Mouse (Mus musculus): ENCODE data around the gene A630023A22Rik.

Gene A630023A22Rik

GRCm38 (mm10) chr14:34086806-34087205 is 15.7 kb downstream of the A630023A22Rik start:
- no peak for DNase-seq (ENCODE audit: low read depth, low spot score)

DNA sequence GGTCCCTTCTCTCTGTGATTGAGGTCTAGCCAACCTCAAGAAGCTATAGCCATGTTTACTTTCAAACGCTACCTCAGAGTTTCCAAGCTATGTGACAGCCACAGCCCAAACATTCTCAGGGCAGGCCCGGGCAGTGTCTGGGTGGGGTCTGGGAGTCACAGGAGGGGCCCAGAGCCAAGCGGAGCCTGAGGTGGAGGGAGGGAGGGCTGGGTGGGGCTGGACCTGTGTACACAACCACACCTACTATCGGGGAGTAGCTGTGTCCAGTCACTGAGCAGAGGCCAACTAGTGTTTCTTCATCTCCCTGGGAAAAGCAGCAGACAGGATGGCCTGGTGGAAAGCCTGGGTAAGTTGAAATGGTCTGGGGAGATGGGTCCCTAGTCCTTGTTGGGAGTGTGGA is 16.8 kb downstream of the A630023A22Rik start, which contains the start of gene Anxa8:
Gene Anxa8, plus strand, starts transcription at position 251 of the 400 bp plus-strand sequence.
- DNase-seq (ENCODE audit: low read depth, low spot score), result no peak

DNA sequence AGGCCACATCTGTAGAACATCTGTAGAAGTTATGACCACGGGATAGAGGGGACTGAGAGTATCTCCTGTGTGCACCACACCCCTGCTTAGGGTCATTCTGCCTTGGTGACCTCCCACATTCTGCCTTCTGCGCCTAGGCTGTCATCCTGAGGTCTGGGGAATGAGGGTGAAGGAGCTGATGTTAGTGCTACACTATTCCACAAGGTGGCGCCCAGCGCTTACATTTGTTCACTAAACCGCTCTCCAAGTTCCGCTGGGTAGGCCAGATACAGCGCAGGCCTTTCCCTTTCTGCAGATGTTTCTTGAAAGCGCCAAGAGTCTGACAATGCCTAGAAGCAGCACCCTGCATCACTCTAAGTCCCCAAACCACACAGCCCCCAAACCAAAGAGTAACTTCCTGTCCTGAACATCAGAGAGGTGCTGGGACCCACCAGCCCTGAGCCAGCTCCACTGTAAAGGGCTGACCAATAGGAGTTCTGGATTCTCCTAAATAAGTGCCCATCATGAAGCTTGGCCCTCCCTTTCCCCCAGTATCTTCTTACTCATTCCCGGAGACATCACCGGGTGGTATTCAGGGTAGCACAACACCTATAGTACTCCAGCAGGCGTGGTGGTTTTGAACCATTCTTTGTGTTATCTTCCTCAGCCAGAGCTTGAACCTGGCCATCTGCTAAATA is 22.1 kb downstream of the A630023A22Rik start:
- peak; percentile 88 for DNase-seq (ENCODE audit: low read depth, low spot score)

- DNase-seq (ENCODE audit: low read depth, low spot score), result no peak
These were observed 24.3 kb downstream of the A630023A22Rik start for GRCm38 (mm10) chr14:34078293-34078692.

GRCm38 (mm10) chr14:34077222-34077621 is 25.3 kb downstream of the A630023A22Rik start:
- peak; percentile 3 for DNase-seq (ENCODE audit: low read depth, low spot score)

- no peak for DNase-seq (ENCODE audit: low read depth, low spot score)
These were observed 27.2 kb downstream of the A630023A22Rik start for GRCm38 (mm10) chr14:34075346-34075745.

- peak; percentile 2 for DNase-seq (ENCODE audit: low read depth, low spot score)
These were observed 30.9 kb downstream of the A630023A22Rik start for GRCm38 (mm10) chr14:34071665-34072064.

GRCm38 (mm10) chr14:34052516-34052915 is 50.0 kb downstream of the A630023A22Rik start, which contains the start of gene Antxrl:
TSS of gene Antxrl (plus strand) at chr14:34052707.
- no peak for DNase-seq (ENCODE audit: low read depth, low spot score)

- no peak for DNase-seq (ENCODE audit: low read depth, low spot score)
These were observed 52.3 kb downstream of the A630023A22Rik start for GRCm38 (mm10) chr14:34050101-34050779.

- no peak for DNase-seq (ENCODE audit: low read depth, low spot score)
These were observed 59.2 kb downstream of the A630023A22Rik start for GRCm38 (mm10) chr14:34043341-34043740.

GRCm38 (mm10) chr14:34041241-34041640 is 61.3 kb downstream of the A630023A22Rik start:
- DNase-seq (ENCODE audit: low read depth, low spot score), result no peak

DNA sequence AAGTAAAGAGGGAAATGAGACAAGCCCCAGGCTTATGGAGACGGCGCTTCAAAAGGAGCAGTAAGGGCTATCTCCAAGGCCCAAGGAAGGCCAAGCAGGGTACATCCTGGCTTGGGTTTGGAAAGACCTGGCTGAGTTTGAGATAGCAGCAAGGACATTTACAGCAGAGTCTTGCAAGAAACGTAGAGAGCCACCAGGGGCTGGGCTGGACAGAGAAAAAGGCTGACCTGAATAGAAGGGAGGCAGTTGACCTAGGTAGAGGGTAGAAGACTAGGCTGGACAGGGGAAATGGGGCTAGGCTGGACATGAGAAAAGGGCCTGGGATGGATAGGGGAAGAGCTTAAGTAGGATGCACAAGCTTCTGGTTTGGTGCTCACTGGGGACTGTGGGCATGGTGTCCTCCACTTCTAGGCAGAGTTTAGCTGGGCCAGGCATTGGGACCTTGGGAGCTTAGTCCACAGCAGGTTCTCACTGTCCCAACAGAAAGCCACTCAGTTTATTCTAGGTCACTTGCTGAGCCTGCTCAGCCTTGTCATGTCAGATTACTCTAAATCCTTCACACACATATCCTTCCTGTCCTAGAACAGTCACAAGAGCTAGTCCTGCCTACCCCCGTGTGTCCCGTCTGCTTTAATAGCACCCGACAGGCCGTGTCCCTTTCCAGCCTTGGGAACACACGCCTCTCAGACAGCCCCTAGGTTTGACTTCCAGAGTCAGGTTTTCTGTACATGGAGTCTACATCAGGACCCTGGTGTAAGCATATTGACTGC is 68.5 kb downstream of the A630023A22Rik start:
- no peak for DNase-seq (ENCODE audit: low read depth, low spot score)

- no peak for DNase-seq (ENCODE audit: low read depth, low spot score)
These were observed 75.8 kb downstream of the A630023A22Rik start for GRCm38 (mm10) chr14:34026710-34027109.

- no peak for DNase-seq (ENCODE audit: low read depth, low spot score)
These were observed 85.6 kb downstream of the A630023A22Rik start for GRCm38 (mm10) chr14:34016938-34017337.

DNA sequence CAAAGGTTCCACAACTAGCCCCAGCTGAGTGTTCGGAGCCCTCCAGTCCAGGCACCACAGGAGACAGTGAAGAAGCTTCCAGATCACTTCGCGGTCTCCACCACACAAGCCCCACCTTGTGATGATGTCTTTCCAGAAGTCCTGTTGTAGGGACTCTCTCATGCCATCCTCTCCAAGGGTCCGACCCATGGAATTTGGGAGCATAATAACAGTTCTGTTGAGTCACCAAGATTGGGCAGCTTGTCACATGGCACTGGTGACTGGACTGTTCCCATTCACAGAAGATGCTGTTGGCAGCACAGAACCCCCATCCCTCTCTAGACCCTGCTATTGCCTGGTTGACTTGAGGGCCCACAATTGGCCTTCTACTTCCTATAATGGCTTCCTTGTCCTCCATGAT is 86.2 kb downstream of the A630023A22Rik start, which contains the start of gene Gm5460:
Gene Gm5460, plus strand, starts transcription at position 378 of the 400 bp plus-strand sequence.
- no peak for DNase-seq (ENCODE audit: low read depth, low spot score)

DNA sequence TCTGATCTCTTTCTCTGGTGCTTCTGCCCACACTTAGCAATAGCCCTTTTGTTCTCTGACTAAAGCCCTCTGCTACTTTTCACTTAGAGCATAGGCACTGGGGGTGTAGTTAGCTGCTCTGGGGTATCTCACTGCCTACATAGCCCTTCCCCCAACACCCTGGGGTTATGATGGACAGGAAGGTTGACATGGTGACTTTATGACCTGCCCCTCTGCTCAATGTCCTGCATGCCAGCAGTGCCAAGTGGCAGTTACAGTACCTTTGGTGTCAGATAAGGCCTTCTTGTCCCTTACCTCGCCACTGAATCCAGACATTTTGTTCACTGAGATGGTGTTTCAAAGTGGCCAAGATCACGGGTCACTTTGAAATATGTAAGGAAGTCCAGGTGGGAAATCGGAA is 87.5 kb downstream of the A630023A22Rik start, which contains the start of gene Gm30083:
Gene Gm30083, minus strand, starts transcription at position 120 of the 400 bp plus-strand sequence.
- no peak for DNase-seq (ENCODE audit: low read depth, low spot score)

- DNase-seq (ENCODE audit: low read depth, low spot score), result no peak
These were observed 100.2 kb downstream of the A630023A22Rik start for GRCm38 (mm10) chr14:34002358-34002757.

GRCm38 (mm10) chr14:34001445-34001844 is 101.1 kb downstream of the A630023A22Rik start:
- no peak for DNase-seq (ENCODE audit: low read depth, low spot score)
